Mouse (Mus musculus) Patski (cell line): ENCODE data around the gene Rps18. TPM values are rescaled to one million over a fixed set of nuclear protein-coding genes. Genes with fewer than 3 reads are reported as not detected.
A peak's percentile ranks its signal among the peaks of the same experiment; 100 is the strongest.

Source experiments
- ATAC-seq: fragments of 100-300 bp; one replicate; pipeline ENCODE4 v1.8.0; 2021
- CTCF ChIA-PET: fragments of 350-600 bp; sonication (Branson Sonifier 250); formaldehyde crosslinking; loops from one replicate; lab custom pipeline; 2022; ENCODE audit warnings: inconsistent platforms; lab: Charles Lee
- POLR2A ChIA-PET: fragments of 350-600 bp; sonication (Branson Sonifier 250); formaldehyde crosslinking; loops from one replicate; lab custom pipeline; 2022; ENCODE audit warnings: antibody characterized with exemption, inconsistent platforms; lab: Charles Lee
- DNase-seq: peaks from one replicate; pipeline ENCODE4 v3.0.0-alpha.2; 2011; ENCODE audit warnings: low read depth, low spot score
- H3K27me3 ChIP-seq: fragments of 371-371 bp; one replicate; pipeline ENCODE4 v1.5.1; 2021
- CTCF ChIP-seq: fragments of 100-300 bp; IDR thresholded peaks from one replicate; pipeline ENCODE4 v1.5.1; 2021
- in situ Hi-C: fragments of 300-500 bp; cut with MboI; formaldehyde crosslinking; loops from 3 replicates; pipeline ENCODE4 v1.11.1; 2018; ENCODE audit warnings: low pct_unique_long_range_greater_than_20kb, mixed read lengths
- polyA plus RNA-seq: library from polyadenylated mRNA; unstranded; gene quantifications from one replicate; pipeline ENCODE4 v1.2.3, GENCODE M21; 2021

Gene Rps18
- polyA plus RNA-seq, 1 experiment from 2014 or later = 1,854 TPM

GRCm38 (mm10) chr17:33917656-33918292 is 38.0 kb downstream of the Rps18 start:
- no peak for TF ChIP-seq CTCF
- DNase-seq = no peak
- CTCF ChIA-PET = no interaction called here
- in situ Hi-C loops = no loop called here
- no peak for ATAC-seq
- no peaks in the 10 kb centered on the region for H3K27me3 ChIP-seq
- POLR2A ChIA-PET = no interaction called here

GRCm38 (mm10) chr17:33916847-33917655 is 38.8 kb downstream of the Rps18 start:
- ChIA-PET CTCF (no interaction called here), POLR2A (no interaction called here)
- no peak for TF ChIP-seq CTCF
- no peak for DNase-seq
- ATAC-seq = no peak
- in situ Hi-C loops = no loop called here
- no peaks in the 10 kb centered on the region for H3K27me3 ChIP-seq

- ATAC-seq (no peak), DNase-seq (no peak)
- in situ Hi-C loops = no loop called here
- TF ChIP-seq CTCF = no peak
- POLR2A ChIA-PET = no interaction called here
- CTCF ChIA-PET = interaction anchor here (0.9 to 1.3 kb wide), 2 partner anchors 10 to 28 kb away, joined by 4 read pairs; no protein-coding TSS in a partner anchor
- H3K27me3 ChIP-seq = no peaks in the 10 kb centered on the region
Measured at GRCm38 (mm10) chr17:33916294-33916693, 39.5 kb downstream of the Rps18 start.

GRCm38 (mm10) chr17:33915671-33916250 is 40.0 kb downstream of the Rps18 start, which contains the start of the genes Tapbp and Zbtb22:
Tapbp (plus strand) TSS chr17:33915899.
Zbtb22 (plus strand) TSS chr17:33915904.
- TF ChIP-seq CTCF = no peak
- in situ Hi-C loops = no loop called here
- DNase-seq (peak; percentile 98), ATAC-seq (peak; percentile 92)
- no peaks in the 10 kb centered on the region for H3K27me3 ChIP-seq
- ChIA-PET CTCF (interaction anchor here (0.9 to 1.3 kb wide), 2 partner anchors 11 to 27 kb away, joined by 4 read pairs; no protein-coding TSS in a partner anchor), POLR2A (no interaction called here)

GRCm38 (mm10) chr17:33914969-33915391 is 40.8 kb downstream of the Rps18 start:
- TF ChIP-seq CTCF = no peak
- ATAC-seq (no peak), DNase-seq (no peak)
- POLR2A ChIA-PET = interaction anchor here (0.7 kb wide), 1 partner anchor 122 kb away, joined by 3 read pairs; no protein-coding TSS in a partner anchor
- CTCF ChIA-PET = interaction anchor here (0.5 to 1.3 kb wide), 2 partner anchors 12 to 18 kb away, joined by 3 to 4 read pairs; no protein-coding TSS in a partner anchor
- H3K27me3 ChIP-seq = no peaks in the 10 kb centered on the region
- in situ Hi-C loops = no loop called here

GRCm38 (mm10) chr17:33913905-33914304 is 41.9 kb downstream of the Rps18 start:
- in situ Hi-C loops = no loop called here
- no peak for ATAC-seq
- POLR2A ChIA-PET = no interaction called here
- CTCF ChIA-PET = no interaction called here
- no peaks in the 10 kb centered on the region for H3K27me3 ChIP-seq
- no peak for DNase-seq
- no peak for TF ChIP-seq CTCF

- CTCF ChIA-PET = no interaction called here
Measured at GRCm38 (mm10) chr17:33913264-33913663, 42.5 kb downstream of the Rps18 start.

GRCm38 (mm10) chr17:33911813-33912414 is 43.9 kb downstream of the Rps18 start:
- CTCF ChIA-PET = no interaction called here
- TF ChIP-seq CTCF = no peak
- H3K27me3 ChIP-seq = no peaks in the 10 kb centered on the region
- no peak for DNase-seq
- POLR2A ChIA-PET = interaction anchor here (0.6 to 1.0 kb wide), 2 partner anchors 18 to 90 kb away, joined by 3 read pairs; partner anchors contain the start of gene Rgl2
- ATAC-seq = no peak
- in situ Hi-C loops = no loop called here

More at GRCm38 (mm10) chr17:33913264-33913663, 42.5 kb downstream of the Rps18 start:
- POLR2A ChIA-PET = no interaction called here
- no peak for TF ChIP-seq CTCF
- in situ Hi-C loops = no loop called here
- no peak for DNase-seq
- no peak for ATAC-seq
- H3K27me3 ChIP-seq = no peaks in the 10 kb centered on the region

- in situ Hi-C loops = no loop called here
- CTCF ChIA-PET = interaction anchor here (1.3 to 4.9 kb wide), 3 partner anchors 15 to 20 kb away, joined by 4 to 38 read pairs (median 5); no protein-coding TSS in a partner anchor
- no peak for DNase-seq
- POLR2A ChIA-PET = interaction anchor here (1.0 kb wide), 1 partner anchor 18 kb away, joined by 3 read pairs; the partner anchor contains the start of gene Rgl2
- TF ChIP-seq CTCF = no peak
- ATAC-seq = no peak
- no peaks in the 10 kb centered on the region for H3K27me3 ChIP-seq
Measured at GRCm38 (mm10) chr17:33911052-33911812, 44.6 kb downstream of the Rps18 start.
